Mouse (Mus musculus) limb, embryonic 15.5 days (tissue): ENCODE measurements around the gene Dnajc15. TPM values are rescaled to one million over a fixed set of nuclear protein-coding genes. Genes with fewer than 3 reads are reported as not detected.

Source experiments
- ATAC-seq: fragments of 200-750 bp; cut with Nextera tagmentation; 2 replicates; pipeline ENCODE4 v1.8.0; 2017; ENCODE audit warnings: low read depth, moderate TSS enrichment; ENCODE audit not compliant: insufficient number of reproducible peaks, low FRiP score, low TSS enrichment
- H3K27ac ChIP-seq: fragments of 300-500 bp; sonication (generic); 2 replicates; pipeline ENCODE4 v1.5.1; 2015; ENCODE audit warnings: moderate library complexity, mild to moderate bottlenecking, inconsistent platforms
- H3K27me3 ChIP-seq: fragments of 300-500 bp; sonication (generic); 2 replicates; pipeline ENCODE4 v1.6.1; 2015; ENCODE audit warnings: inconsistent platforms
- H3K36me3 ChIP-seq: fragments of 300-500 bp; sonication (generic); 2 replicates; pipeline ENCODE4 v1.6.1; 2015; ENCODE audit warnings: inconsistent platforms
- H3K4me1 ChIP-seq: fragments of 300-500 bp; sonication (generic); 2 replicates; pipeline ENCODE4 v1.6.1; 2015; ENCODE audit warnings: inconsistent platforms
- H3K4me2 ChIP-seq: fragments of 300-500 bp; sonication (generic); 2 replicates; pipeline ENCODE4 v1.6.1; 2015; ENCODE audit warnings: mild to moderate bottlenecking, inconsistent platforms
- H3K4me3 ChIP-seq: fragments of 300-500 bp; sonication (generic); 2 replicates; pipeline ENCODE4 v1.5.1; 2015; ENCODE audit warnings: mild to moderate bottlenecking, inconsistent platforms
- H3K9ac ChIP-seq: fragments of 300-500 bp; sonication (generic); 2 replicates; pipeline ENCODE4 v1.6.1; 2015; ENCODE audit warnings: inconsistent platforms
- H3K9me3 ChIP-seq: fragments of 300-500 bp; sonication (generic); 2 replicates; pipeline ENCODE4 v1.6.1; 2016; ENCODE audit warnings: inconsistent platforms
- WGBS: fragments of 180-500 bp; shearing (Covaris S2); methylation state at CpG from one replicate; pipeline ENCODE4 v1.1.7; 2015; 5-methylcytosine and 5-hydroxymethylcytosine counted together
- polyA plus RNA-seq: library from polyadenylated mRNA; unstranded; fragments of >200 nt; fragmentation: Nextera tagmentation; extraction: Ambion mirVana; gene quantifications from 2 replicates; pipeline ENCODE4 v1.2.1, GENCODE M21; 2015

Gene Dnajc15
- polyA plus RNA-seq, 1 experiment from 2014 or later = 92.1 TPM

DNA sequence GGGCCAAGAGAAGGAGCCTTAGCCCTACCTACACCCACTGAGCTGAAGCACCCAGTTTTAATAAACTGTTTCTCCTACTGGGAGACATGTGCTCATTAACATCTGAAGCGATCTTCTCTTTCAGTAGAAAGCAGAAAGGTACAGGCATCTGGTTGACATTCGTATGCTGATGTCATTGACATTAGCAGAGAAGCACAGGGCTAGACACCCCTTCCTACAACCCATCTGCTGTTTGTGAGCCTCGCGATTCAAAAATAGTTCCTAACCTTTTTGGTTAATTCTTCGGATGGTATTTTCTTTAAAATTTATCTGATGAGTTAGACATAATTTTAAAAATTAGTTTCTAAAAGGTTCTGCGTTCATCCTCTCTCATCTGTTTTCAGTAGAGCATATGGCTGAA is 81.9 kb downstream of the Dnajc15 start:
- H3K27ac ChIP-seq = no peak overlapping the region
- 89% methylated on average over 6 of the region's 6 CpGs for WGBS
- no peak overlapping the region for H3K4me2 ChIP-seq
- H3K36me3 ChIP-seq = no peaks in the 10 kb centered on the region
- H3K9ac ChIP-seq = no peak overlapping the region
- no peak for ATAC-seq
- peaks cover 15% of the 10 kb centered on the region for H3K4me1 ChIP-seq
- no peaks in the 10 kb centered on the region for H3K27me3 ChIP-seq
- no peak overlapping the region for H3K4me3 ChIP-seq
- H3K9me3 ChIP-seq = no peaks in the 10 kb centered on the region

DNA sequence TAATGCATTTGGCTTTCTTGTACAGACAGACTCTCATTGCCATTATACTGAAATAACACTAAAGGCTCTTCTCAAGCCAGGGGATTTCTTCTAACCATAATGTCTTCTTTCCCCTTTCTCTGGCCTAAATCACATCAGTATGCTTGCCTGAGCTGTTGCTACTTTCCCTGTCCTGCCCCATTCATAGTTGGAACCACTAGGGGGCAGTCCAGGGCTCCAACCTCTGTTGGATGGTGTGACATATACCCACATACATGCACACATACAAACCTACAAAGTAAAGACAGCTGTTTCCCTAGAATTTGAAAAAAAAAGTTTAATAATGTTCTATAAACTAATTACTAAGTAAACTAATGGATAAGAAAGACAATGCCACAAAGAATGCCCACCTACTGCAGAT is 91.7 kb downstream of the Dnajc15 start:
- Histone ChIP-seq H3K27ac (no peak overlapping the region), H3K4me2 (no peak overlapping the region), H3K4me1 (no peaks in the 10 kb centered on the region), H3K36me3 (no peaks in the 10 kb centered on the region), H3K27me3 (no peaks in the 10 kb centered on the region), H3K9ac (no peak overlapping the region), H3K9me3 (no peaks in the 10 kb centered on the region), H3K4me3 (no peak overlapping the region)
- ATAC-seq = no peak

DNA sequence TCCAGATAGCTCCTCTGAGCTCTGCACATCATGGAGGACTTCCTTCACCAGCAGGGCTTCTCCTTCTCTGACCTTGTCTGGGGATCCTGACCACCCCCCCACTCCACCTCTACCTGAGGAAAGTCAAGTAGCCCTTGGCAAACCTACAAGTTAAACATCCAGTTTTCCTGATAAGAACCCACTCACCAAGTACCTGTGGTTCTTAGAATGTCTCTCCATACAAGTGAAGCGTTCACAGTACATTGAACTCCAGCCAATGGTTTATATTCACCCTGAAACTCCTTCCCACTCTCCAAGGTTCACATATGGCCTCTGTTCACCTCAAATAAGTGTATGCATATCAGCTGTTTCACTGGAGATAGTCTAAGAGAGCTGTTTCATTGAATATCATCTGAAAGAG is 97.6 kb downstream of the Dnajc15 start:
- no peak for ATAC-seq
- no peak overlapping the region for H3K4me2 ChIP-seq
- H3K27ac ChIP-seq = no peak overlapping the region
- 82% methylated on average over 1 of the region's 1 CpGs for WGBS
- no peaks in the 10 kb centered on the region for H3K36me3 ChIP-seq
- H3K4me1 ChIP-seq = no peaks in the 10 kb centered on the region
- H3K9ac ChIP-seq = no peak overlapping the region
- no peaks in the 10 kb centered on the region for H3K9me3 ChIP-seq
- H3K27me3 ChIP-seq = no peaks in the 10 kb centered on the region
- no peak overlapping the region for H3K4me3 ChIP-seq

DNA sequence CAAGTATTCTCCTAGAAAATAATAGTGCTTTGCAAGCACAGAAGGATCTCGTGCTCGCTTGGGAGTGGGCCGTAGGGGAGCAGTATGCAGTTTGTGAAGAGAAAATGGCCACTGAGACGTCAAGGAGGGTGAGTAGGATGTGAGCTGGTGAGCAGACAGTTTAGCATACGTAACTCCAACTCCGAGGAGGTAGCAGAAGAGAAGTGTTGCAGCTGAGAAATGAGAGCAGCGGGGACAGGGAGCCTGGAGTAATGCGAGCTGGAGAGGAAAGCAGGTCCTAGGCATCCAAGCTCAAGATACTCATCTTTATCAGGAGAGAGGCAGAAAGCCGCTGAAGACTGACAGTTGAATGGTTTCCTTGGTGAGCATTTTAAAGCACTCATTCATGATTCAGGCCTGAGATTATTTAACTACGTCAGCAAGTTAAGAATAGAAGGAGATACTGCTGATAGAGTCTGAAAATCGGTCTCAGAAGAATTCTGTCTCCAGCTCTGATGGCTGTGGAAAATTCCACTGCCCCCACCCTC is 98.9 kb downstream of the Dnajc15 start:
- Histone ChIP-seq H3K27me3 (no peaks in the 10 kb centered on the region), H3K27ac (no peak overlapping the region), H3K4me3 (no peak overlapping the region), H3K9me3 (no peaks in the 10 kb centered on the region), H3K4me2 (no peak overlapping the region), H3K36me3 (no peaks in the 10 kb centered on the region), H3K4me1 (no peaks in the 10 kb centered on the region), H3K9ac (no peak overlapping the region)
- ATAC-seq = no peak
- WGBS = 85% methylated on average over 11 of the region's 11 CpGs

DNA sequence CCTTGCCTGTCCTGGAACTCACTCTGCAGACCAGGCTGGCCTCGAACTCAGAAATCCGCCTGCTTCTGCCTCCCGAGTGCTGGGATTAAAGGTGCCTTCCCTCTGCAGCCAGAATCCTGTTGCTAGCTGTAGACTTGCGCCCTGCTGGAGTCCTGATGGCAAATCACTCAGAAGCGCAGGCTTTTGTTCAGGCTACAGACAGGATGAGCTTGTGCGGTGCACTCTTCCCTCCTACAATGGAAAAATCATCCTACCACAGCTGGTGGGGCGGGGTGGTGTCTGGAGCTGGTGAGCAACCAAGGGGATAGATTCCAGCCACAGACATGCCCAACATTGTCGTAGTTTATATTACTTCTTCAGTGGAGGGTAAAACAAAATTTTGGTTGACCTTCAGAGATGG is 101.6 kb downstream of the Dnajc15 start:
- H3K4me1 ChIP-seq = no peaks in the 10 kb centered on the region
- no peak for ATAC-seq
- H3K27ac ChIP-seq = no peak overlapping the region
- H3K4me3 ChIP-seq = no peak overlapping the region
- no peak overlapping the region for H3K4me2 ChIP-seq
- H3K27me3 ChIP-seq = no peaks in the 10 kb centered on the region
- no peaks in the 10 kb centered on the region for H3K9me3 ChIP-seq
- WGBS = 89% methylated on average over 8 of the region's 8 CpGs
- H3K9ac ChIP-seq = no peak overlapping the region
- no peaks in the 10 kb centered on the region for H3K36me3 ChIP-seq

DNA sequence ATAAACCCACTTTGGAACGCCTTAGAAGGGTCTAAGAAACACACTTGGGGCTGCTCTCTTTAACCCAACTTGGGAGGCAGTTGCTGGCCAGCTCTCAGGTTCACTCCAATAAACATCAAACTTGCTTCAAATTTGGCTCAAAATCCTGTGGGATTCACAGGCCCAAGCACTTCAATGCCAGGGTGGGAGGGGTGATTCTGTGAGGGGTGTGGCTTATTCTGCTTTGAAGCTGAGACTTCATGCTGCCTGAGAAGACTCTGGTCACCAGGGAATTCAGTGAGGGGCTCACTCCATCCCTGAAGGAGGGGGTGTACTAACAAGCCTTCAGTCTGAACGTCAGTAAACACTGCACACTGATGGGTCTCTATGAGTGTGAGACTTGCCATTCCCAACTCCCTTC is 103.3 kb downstream of the Dnajc15 start:
- H3K4me1 ChIP-seq = no peaks in the 10 kb centered on the region
- H3K36me3 ChIP-seq = no peaks in the 10 kb centered on the region
- H3K4me3 ChIP-seq = no peak overlapping the region
- H3K27ac ChIP-seq = no peak overlapping the region
- no peaks in the 10 kb centered on the region for H3K27me3 ChIP-seq
- no peak for ATAC-seq
- no peaks in the 10 kb centered on the region for H3K9me3 ChIP-seq
- H3K9ac ChIP-seq = no peak overlapping the region
- 50% methylated on average over 2 of the region's 2 CpGs for WGBS
- H3K4me2 ChIP-seq = no peak overlapping the region

Other genes with a start within 250 kb of the Dnajc15 start
- 1.2 and 1.4 TPM in 2 replicates for gene Epsti1, start 29.1 kb upstream of the Dnajc15 start, polyA plus RNA-seq
- not detected in 2 replicates for gene Fam216b, start 213.9 kb upstream of the Dnajc15 start, polyA plus RNA-seq